Mouse (Mus musculus): ENCODE data around the gene Reep1. TPM values are rescaled to one million over a fixed set of nuclear protein-coding genes. Genes with fewer than 3 reads are reported as not detected.

Reep1 gene
- polyA plus RNA-seq (2016; fragmentation: Nextera tagmentation; extraction: Ambion mirVana), result 141 and 158 TPM in 2 replicates

- ATAC-seq (ENCODE audit: low FRiP score, low read depth), result peak; percentile 90
- peak within 1 kb of the TSS; percentile 83 for H3K4me2 ChIP-seq (replicated peaks)
- peak within 1 kb of the TSS; percentile 83 for H3K9ac ChIP-seq
- under 1% methylated on average over 87 of the region's 91 CpGs for WGBS
- H3K4me3 ChIP-seq, result peak within 1 kb of the TSS; percentile 74
- peak within 1 kb of the TSS; percentile 78 for H3K27ac ChIP-seq
- H3K9me3 ChIP-seq, result no peaks in the 10 kb centered on the region
- H3K4me1 ChIP-seq, result peaks cover 11% of the 10 kb centered on the region; the same call in 1 of the 2 replicates
- H3K36me3 ChIP-seq, result no peaks in the 10 kb centered on the region
- no peaks in the 10 kb centered on the region for H3K27me3 ChIP-seq (replicated peaks)
Observed at GRCm38 (mm10) chr6:71707511-71708501, at the start of gene Reep1. TSS of gene Reep1 (plus strand) at chr6:71707561.

GRCm38 (mm10) chr6:71658290-71658689, 49.1 kb upstream of the Reep1 start:
- Histone ChIP-seq H3K27me3 (replicated peaks) (no peaks in the 10 kb centered on the region), H3K9ac (no peak overlapping the region), H3K4me2 (replicated peaks) (no peak overlapping the region), H3K4me3 (no peak overlapping the region), H3K27ac (no peak overlapping the region), H3K9me3 (no peaks in the 10 kb centered on the region), H3K36me3 (no peaks in the 10 kb centered on the region), H3K4me1 (no peaks in the 10 kb centered on the region)
- 84% methylated on average over 2 of the region's 2 CpGs for WGBS
- no peak for ATAC-seq (ENCODE audit: low FRiP score, low read depth)

- H3K36me3 ChIP-seq, result no peaks in the 10 kb centered on the region
- WGBS, result 72% methylated on average over 1 of the region's 1 CpGs
- H3K9ac ChIP-seq, result no peak overlapping the region
- no peaks in the 10 kb centered on the region for H3K4me1 ChIP-seq
- H3K27me3 ChIP-seq (replicated peaks), result no peaks in the 10 kb centered on the region
- H3K9me3 ChIP-seq, result no peaks in the 10 kb centered on the region
- H3K27ac ChIP-seq, result no peak overlapping the region
- H3K4me3 ChIP-seq, result no peak overlapping the region
- no peak overlapping the region for H3K4me2 ChIP-seq (replicated peaks)
- no peak for ATAC-seq (ENCODE audit: low FRiP score, low read depth)
Observed at GRCm38 (mm10) chr6:71664511-71664910, 42.9 kb upstream of the Reep1 start.

GRCm38 (mm10) chr6:71673166-71673565, 34.2 kb upstream of the Reep1 start:
- H3K4me2 ChIP-seq (replicated peaks), result no peak overlapping the region
- ATAC-seq (ENCODE audit: low FRiP score, low read depth), result no peak
- WGBS, result 75% methylated on average over 2 of the region's 2 CpGs
- H3K27ac ChIP-seq, result no peak overlapping the region
- no peaks in the 10 kb centered on the region for H3K9me3 ChIP-seq
- no peaks in the 10 kb centered on the region for H3K4me1 ChIP-seq
- H3K9ac ChIP-seq, result no peak overlapping the region
- no peaks in the 10 kb centered on the region for H3K27me3 ChIP-seq (replicated peaks)
- H3K36me3 ChIP-seq, result no peaks in the 10 kb centered on the region
- no peak overlapping the region for H3K4me3 ChIP-seq

GRCm38 (mm10) chr6:71678891-71679290, 28.5 kb upstream of the Reep1 start:
- H3K9me3 ChIP-seq, result no peaks in the 10 kb centered on the region
- H3K4me2 ChIP-seq (replicated peaks), result no peak overlapping the region
- WGBS, result 65% methylated on average over 7 of the region's 7 CpGs
- ATAC-seq (ENCODE audit: low FRiP score, low read depth), result no peak
- H3K4me1 ChIP-seq, result no peaks in the 10 kb centered on the region
- H3K4me3 ChIP-seq, result no peak overlapping the region
- H3K36me3 ChIP-seq, result no peaks in the 10 kb centered on the region
- no peak overlapping the region for H3K27ac ChIP-seq
- no peak overlapping the region for H3K9ac ChIP-seq
- H3K27me3 ChIP-seq (replicated peaks), result no peaks in the 10 kb centered on the region

- ATAC-seq (ENCODE audit: low FRiP score, low read depth), result no peak
- no peaks in the 10 kb centered on the region for H3K27me3 ChIP-seq (replicated peaks)
- no peak overlapping the region for H3K27ac ChIP-seq
- H3K4me2 ChIP-seq (replicated peaks), result no peak overlapping the region
- no peak overlapping the region for H3K9ac ChIP-seq
- H3K36me3 ChIP-seq, result no peaks in the 10 kb centered on the region
- no peaks in the 10 kb centered on the region for H3K9me3 ChIP-seq
- 88% methylated on average over 2 of the region's 2 CpGs for WGBS
- H3K4me1 ChIP-seq, result no peaks in the 10 kb centered on the region
- H3K4me3 ChIP-seq, result no peak overlapping the region
Observed at GRCm38 (mm10) chr6:71695150-71695549, 12.2 kb upstream of the Reep1 start.

- Histone ChIP-seq H3K4me3 (no peak overlapping the region), H3K9ac (no peak overlapping the region), H3K27me3 (replicated peaks) (no peaks in the 10 kb centered on the region), H3K4me2 (replicated peaks) (no peak overlapping the region), H3K36me3 (no peaks in the 10 kb centered on the region), H3K4me1 (no peaks in the 10 kb centered on the region), H3K9me3 (no peaks in the 10 kb centered on the region), H3K27ac (no peak overlapping the region)
- 82% methylated on average over 3 of the region's 3 CpGs for WGBS
- no peak for ATAC-seq (ENCODE audit: low FRiP score, low read depth)
Observed at GRCm38 (mm10) chr6:71695599-71695998, 11.8 kb upstream of the Reep1 start.

GRCm38 (mm10) chr6:71706871-71707270, 490 bp upstream of the Reep1 start:
- peaks cover 11% of the 10 kb centered on the region; the same call in 1 of the 2 replicates for H3K4me1 ChIP-seq
- no peaks in the 10 kb centered on the region for H3K36me3 ChIP-seq
- no peak overlapping the region for H3K9ac ChIP-seq
- peak overlapping the region; percentile 83 for H3K4me2 ChIP-seq (replicated peaks)
- H3K4me3 ChIP-seq, result no peak overlapping the region
- WGBS, result 79% methylated on average over 12 of the region's 12 CpGs
- H3K27me3 ChIP-seq (replicated peaks), result no peaks in the 10 kb centered on the region
- no peak overlapping the region for H3K27ac ChIP-seq
- H3K9me3 ChIP-seq, result no peaks in the 10 kb centered on the region
- no peak for ATAC-seq (ENCODE audit: low FRiP score, low read depth)

GRCm38 (mm10) chr6:71708528-71708927, 1.2 kb downstream of the Reep1 start:
- peak overlapping the region; percentile 83 for H3K4me2 ChIP-seq (replicated peaks)
- H3K27me3 ChIP-seq (replicated peaks), result no peaks in the 10 kb centered on the region
- H3K4me1 ChIP-seq, result peaks cover 11% of the 10 kb centered on the region; the same call in 1 of the 2 replicates
- H3K9me3 ChIP-seq, result no peaks in the 10 kb centered on the region
- ATAC-seq (ENCODE audit: low FRiP score, low read depth), result peak; percentile 52; the same call in 1 of the 2 replicates
- WGBS, result 4% methylated on average over 3 of the region's 3 CpGs
- H3K27ac ChIP-seq, result 0 out of 2 replicates have a peak overlapping the region, but pooled peaks have one; percentile 78
- H3K9ac ChIP-seq, result peak overlapping the region; percentile 83
- H3K4me3 ChIP-seq, result peak overlapping the region; percentile 74
- no peaks in the 10 kb centered on the region for H3K36me3 ChIP-seq

GRCm38 (mm10) chr6:71710323-71710722, 3.0 kb downstream of the Reep1 start:
- no peaks in the 10 kb centered on the region for H3K9me3 ChIP-seq
- H3K27ac ChIP-seq, result no peak overlapping the region
- peaks cover 11% of the 10 kb centered on the region; the same call in 1 of the 2 replicates for H3K4me1 ChIP-seq
- no peak overlapping the region for H3K4me2 ChIP-seq (replicated peaks)
- no peaks in the 10 kb centered on the region for H3K27me3 ChIP-seq (replicated peaks)
- H3K4me3 ChIP-seq, result no peak overlapping the region
- no peaks in the 10 kb centered on the region for H3K36me3 ChIP-seq
- no peak overlapping the region for H3K9ac ChIP-seq
- no peak for ATAC-seq (ENCODE audit: low FRiP score, low read depth)
- WGBS, result 92% methylated on average over 3 of the region's 3 CpGs

GRCm38 (mm10) chr6:71711201-71711600, 3.8 kb downstream of the Reep1 start:
- whole genome bisulfite sequencing, result 79% methylated on average over 5 of the region's 5 CpGs
- Histone ChIP-seq H3K4me2 (replicated peaks) (no peak overlapping the region), H3K4me3 (no peak overlapping the region), H3K36me3 (no peaks in the 10 kb centered on the region), H3K27me3 (replicated peaks) (no peaks in the 10 kb centered on the region), H3K9ac (no peak overlapping the region), H3K4me1 (peaks cover 11% of the 10 kb centered on the region; the same call in 1 of the 2 replicates), H3K27ac (no peak overlapping the region), H3K9me3 (no peaks in the 10 kb centered on the region)
- no peak for ATAC-seq (ENCODE audit: low FRiP score, low read depth)

- Histone ChIP-seq H3K9me3 (no peaks in the 10 kb centered on the region), H3K4me1 (peaks cover 9% of the 10 kb centered on the region; the same call in 1 of the 2 replicates), H3K9ac (no peak overlapping the region), H3K4me3 (no peak overlapping the region), H3K36me3 (no peaks in the 10 kb centered on the region), H3K27me3 (replicated peaks) (no peaks in the 10 kb centered on the region), H3K27ac (no peak overlapping the region), H3K4me2 (replicated peaks) (no peak overlapping the region)
- WGBS, result 82% methylated on average over 2 of the region's 2 CpGs
- ATAC-seq (ENCODE audit: low FRiP score, low read depth), result no peak
Observed at GRCm38 (mm10) chr6:71713532-71713931, 6.2 kb downstream of the Reep1 start.

All from neural tube, embryonic 12.5 days (tissue).